Mouse (Mus musculus) ovary, postnatal 36 days (tissue): ENCODE measurements at regions not wholly inside any gene's neighbourhood (a gene's known extent, or its start where the extent isn't known, plus 50 kb on each side); places are given as distances from the start of the nearest gene placed in this dataset.
"Not testable (repeated sequence)": the region's sequence is repeated elsewhere in the genome, so short reads cannot be mapped to it uniquely, and the experiment has no call there.

Experiments
- DNase-seq: peaks from one replicate; pipeline ENCODE4 v3.0.0; 2022; ENCODE audit warnings: low spot score, mixed read lengths

DNA sequence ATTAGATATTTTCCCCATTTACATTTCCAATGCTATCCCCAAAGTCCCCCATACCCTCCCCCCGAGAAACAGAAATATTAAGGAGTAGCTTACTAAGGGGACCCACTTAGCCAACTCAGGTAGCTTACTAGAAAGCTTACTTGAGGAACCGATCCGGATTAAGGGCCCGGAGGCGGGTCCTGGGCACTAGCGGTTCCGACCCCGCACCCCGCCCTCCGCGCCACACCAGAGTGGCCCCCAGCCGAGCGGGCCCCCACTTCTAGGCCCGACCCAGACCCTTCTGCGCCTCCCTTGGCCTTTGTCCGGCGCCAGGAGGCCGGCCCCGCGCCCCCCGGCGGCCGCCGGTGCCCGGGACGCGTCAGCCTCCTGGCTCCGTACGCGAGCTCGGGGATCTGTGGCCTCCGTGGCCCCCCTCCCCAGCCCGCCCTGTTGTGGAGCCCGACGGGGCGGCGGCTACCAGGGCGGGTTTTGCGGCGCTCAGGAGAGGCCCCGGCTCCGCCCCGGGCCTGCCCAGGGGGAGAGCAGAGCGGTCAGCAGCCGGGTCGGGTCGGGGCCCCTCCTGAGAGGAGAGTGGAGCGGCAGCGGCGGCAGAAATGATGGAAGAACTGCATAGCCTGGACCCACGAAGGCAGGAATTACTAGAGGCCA lies 106.5 kb downstream of the Zfp600 start:
- DNase-seq = peak; percentile 15

DNA sequence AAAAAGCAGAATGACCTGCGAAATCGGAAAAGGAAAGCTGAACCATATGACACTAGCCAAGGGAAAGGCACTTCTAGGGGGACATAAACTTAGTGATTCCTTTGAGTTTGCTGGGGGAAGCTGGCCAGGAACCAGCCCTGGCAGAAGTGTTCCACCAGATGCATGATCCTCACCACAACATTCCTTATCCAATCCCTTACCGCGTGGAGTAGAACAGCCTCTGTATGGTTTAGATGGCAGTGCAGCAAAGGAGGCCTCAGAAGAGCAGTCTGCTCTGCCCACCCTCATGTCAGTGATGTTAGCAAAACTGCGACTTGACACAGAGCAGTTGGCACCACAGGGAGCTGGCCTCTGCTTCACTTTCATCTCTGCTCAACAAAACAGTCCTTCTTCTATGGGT lies 107.2 kb downstream of the Zfp600 start:
- not testable (repeated sequence) for DNase-seq

DNA sequence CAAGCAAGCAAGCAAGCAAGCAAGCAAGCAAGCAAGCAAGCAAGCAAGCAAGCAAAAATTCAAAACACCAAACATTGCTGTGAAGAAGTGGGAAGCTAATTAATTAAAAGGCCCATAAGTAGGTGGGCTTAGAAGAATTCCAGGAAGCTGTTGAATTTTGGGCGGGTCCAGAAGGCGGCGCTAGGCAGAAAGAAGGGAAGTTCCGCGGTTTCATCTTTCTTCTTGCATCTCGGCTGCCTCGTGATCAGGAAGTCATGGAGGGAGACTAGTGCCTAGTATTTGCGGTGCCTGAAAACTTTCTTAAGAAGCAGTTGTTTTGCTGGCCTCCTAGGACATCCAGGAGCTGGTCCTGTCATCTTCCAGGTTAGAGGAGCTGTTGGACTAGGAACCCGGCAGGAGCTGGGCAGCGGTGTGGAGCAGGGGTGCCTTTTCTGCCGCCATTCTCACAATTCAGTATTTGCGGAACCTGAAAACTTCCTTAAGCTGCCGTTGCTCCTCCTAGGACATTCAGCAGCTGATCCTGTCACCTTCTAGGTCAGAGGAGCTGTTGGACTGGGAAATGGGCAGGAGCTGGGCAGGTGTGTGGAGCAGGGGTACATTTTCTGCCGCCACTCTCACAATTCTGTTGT lies 113.6 kb downstream of the Zfp600 start:
- DNase-seq = not testable (repeated sequence)
